Mouse (Mus musculus) olfactory bulb, adult 2 months (tissue): ENCODE results near the gene Olfr332.

Source experiments
- CTCF ChIP-seq: fragments of 200-500 bp; IDR thresholded peaks from 2 replicates; pipeline ENCODE4 v1.5.1; 2012; ENCODE audit warnings: low read depth, mild to moderate bottlenecking, low read length, moderate library complexity; ENCODE audit not compliant: insufficient read depth
- POLR2A ChIP-seq: fragments of 200-500 bp; IDR thresholded peaks from 2 replicates; pipeline ENCODE4 v1.6.1; 2012; ENCODE audit warnings: mild to moderate bottlenecking, low read depth, low read length, moderate library complexity; ENCODE audit not compliant: insufficient read depth

GRCm38 (mm10) chr11:58492455-58492854 lies at the start of gene Olfr332:
- TF ChIP-seq POLR2A (no peak), CTCF (no peak)
